Mouse (Mus musculus): Measurements from ENCODE around the gene Gpatch2l. TPM values are rescaled to one million over a fixed set of nuclear protein-coding genes. Genes with fewer than 3 reads are reported as not detected.

The Gpatch2l gene
- 10 to 100 TPM; 58.6 to 61.7 TPM for total RNA-seq (2023)

GRCm38 (mm10) chr12:86241604-86242536, at the start of gene Gpatch2l:
Gene Gpatch2l, plus strand, starts transcription at chr12:86241858.

Other genes starting within 250 kb of the Gpatch2l start
- gene Tgfb3, start 162.8 kb upstream of the Gpatch2l start, total RNA-seq (2023): 1 to 10 TPM; 2.7 to 2.9 TPM
- 1 to 10 TPM in 1 of 2 experiments, not detected in 1; 1.1 TPM for gene Ift43, start 159.3 kb upstream of the Gpatch2l start, total RNA-seq (2023)
- not detected for gene Esrrb, start 119.3 kb downstream of the Gpatch2l start, total RNA-seq (2023)